Mouse (Mus musculus) heart, adult 11 months (tissue): ENCODE results near the gene Tbc1d10a.

Experiments
- DNase-seq: peaks from one replicate; pipeline ENCODE4 v3.0.0; 2022

Tbc1d10a gene

GRCm38 (mm10) chr11:4216248-4217000, 29.8 kb downstream of the Tbc1d10a start:
- peak; percentile 99 for DNase-seq

GRCm38 (mm10) chr11:4217914-4218629, 31.5 kb downstream of the Tbc1d10a start, which contains the start of gene Castor1:
Castor1 (plus strand) TSS chr11:4218225.
- peak; percentile 100 for DNase-seq

GRCm38 (mm10) chr11:4218637-4219036, 32.0 kb downstream of the Tbc1d10a start:
- DNase-seq: no peak

DNA sequence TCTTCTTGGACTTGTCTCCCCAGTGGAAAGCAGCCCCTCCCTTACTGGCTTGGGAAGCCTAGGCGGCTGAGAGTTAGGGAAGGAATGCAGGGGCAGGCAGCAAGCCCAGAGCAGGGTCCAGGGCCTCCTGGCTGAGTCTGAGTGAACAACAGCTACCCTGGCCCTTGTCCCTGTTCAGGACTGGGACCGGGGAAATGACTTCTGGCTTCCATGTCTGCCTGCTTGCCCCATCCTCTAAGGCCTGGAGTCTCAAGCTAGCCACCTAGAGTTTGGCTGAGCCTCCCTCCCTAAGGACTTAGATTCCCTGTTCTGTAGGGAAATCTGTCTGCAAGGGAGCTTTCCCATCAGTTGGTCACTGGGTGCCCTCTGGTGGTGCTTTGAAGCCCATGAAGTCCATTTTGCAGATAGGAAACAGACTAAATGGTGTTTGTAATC, 32.7 kb downstream of the Tbc1d10a start:
- peak; percentile 99 for DNase-seq

DNA sequence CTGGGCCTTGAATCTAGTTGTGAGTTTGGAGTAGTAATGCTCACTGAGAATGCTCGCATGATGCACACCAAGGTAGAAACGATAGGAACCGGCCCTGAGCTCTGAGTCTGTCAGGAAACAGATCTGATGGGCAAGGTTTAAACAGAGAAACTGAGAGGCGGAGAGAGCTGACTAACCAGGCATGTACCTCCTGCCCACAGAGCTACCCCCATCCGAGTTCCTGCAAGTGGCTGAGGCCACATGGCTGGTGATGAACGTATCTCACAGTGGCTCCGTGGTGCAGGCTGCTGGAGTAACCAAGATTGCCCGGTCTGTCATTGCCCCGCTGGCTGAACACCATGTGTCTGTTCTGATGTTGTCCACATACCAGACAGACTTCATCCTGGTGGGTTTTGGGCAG, 33.3 kb downstream of the Tbc1d10a start:
- DNase-seq: no peak

DNA sequence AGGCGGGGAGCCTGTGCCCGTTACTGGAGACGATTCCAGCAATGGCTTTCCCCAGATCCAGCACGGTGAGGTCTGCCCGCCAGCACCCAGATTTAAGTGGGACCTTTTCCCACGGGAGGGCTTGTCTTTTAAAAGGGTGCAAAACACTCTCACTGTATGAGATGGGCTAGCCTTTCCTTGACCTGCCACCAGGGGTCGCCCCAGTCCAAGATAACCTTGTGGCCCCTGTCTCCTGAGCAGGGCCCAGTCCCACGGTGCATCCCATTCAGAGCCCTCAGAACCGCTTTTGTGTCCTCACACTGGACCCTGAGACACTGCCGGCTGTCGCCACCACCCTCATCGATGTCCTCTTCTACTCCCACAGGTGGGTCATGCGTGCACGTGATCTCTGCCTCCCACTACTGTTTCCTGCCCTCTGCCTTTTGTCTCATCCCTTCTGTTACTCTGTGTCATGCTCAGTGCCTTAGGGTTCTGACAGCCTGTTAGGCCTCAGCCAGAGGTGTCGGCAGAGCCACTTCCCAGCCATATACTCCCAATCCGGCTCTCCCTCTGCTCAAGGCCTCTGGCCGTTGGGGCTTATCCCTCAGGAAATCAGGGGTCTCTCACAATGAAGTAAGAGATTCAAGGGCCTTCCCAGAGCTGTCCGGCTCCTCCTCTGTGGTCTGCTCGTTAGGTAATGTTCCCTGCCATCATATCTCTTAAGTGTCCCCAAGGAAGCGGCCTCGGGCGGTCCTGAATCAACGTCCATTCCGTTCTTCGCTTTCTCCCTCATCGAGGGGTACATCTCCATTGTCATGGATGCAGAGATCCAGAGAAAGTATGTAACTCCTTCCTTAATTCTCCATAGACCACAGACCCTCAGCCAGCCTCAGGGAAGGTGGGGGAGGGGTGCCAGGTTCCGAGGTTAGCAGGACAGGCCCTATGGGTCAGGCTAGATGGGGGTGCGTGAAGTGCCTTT, 34.1 kb downstream of the Tbc1d10a start:
- peak; percentile 97 for DNase-seq

DNA sequence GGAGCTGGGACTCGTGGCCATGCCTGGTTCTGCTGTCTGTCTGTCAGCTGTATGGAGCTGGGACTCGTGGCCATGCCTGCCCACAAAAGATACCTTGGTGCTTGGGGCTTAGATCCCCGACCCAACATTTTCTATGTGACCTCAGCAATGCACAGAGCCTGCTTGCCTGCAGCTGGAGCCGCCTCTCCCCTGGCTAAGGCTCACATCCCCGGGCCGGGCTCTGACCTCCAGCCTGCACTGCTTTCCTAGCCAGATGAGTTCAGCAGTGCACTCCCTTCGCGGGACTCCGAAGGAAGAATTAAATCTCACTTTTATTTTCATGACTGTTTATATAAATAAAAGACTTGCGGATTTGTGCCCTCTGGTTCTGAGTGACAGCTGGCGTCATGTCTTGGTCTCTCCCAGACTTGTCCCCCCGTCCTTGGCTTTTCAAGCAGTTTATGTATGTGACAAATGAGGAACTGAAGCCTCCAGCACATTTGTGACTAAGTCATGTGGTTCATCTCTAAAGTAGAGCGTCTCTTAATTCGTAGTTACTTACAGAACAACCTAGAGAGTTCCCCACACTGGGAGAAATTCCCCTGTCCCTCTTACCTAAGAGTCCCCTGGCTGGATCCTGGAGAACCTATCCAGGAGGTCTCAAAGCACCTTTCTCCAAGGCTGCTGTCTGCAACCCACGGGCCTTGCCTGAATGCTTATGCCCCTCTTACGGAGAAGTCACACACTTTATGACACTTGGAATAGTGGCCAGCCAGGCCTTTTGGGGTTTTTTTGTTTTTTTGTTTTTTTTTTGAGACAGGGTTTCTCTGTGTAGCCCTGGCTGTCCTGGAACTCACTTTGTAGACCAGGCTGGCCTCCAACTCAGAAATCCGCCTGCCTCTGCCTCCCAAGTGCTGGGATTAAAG, 35.7 kb downstream of the Tbc1d10a start:
- peak; percentile 90 for DNase-seq

DNA sequence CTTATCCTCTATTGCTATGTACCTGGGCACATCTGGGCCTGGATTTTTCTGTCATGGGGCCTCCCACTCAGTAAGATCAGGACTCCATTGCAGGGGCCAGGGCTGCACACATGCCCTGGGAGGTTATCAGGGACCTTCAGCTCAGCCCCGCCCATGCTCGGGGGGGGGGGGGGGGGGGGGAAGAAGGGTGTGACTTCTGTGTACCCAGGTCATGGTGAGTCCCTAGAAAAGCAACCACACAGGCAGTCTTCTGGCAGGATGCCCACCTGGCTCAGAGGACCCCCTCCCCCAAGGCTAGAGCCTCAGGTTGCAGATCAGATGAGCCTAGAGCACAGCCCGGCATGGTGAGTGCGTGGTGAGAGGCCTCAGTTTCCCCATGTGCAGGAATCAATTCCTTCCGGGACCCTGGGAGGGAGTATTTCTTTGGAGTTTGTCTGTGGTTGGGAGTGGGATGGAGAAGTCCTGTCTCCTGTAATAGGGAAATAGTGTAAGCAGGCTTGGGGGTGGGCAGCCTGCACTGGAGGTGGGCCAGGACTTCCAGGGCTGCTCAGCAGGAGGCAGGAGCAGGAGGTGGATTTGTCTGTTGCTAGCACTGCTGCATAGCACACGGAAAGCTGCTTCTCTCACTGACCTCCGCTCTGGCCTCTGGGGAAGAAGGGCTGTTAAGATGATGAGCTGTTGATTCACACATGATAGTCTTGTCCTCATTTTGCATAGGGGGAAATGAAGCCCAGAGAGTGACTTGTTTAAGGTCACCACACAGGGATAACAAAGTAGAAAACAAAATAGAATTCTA, 37.0 kb downstream of the Tbc1d10a start:
- peak; percentile 92 for DNase-seq

DNA sequence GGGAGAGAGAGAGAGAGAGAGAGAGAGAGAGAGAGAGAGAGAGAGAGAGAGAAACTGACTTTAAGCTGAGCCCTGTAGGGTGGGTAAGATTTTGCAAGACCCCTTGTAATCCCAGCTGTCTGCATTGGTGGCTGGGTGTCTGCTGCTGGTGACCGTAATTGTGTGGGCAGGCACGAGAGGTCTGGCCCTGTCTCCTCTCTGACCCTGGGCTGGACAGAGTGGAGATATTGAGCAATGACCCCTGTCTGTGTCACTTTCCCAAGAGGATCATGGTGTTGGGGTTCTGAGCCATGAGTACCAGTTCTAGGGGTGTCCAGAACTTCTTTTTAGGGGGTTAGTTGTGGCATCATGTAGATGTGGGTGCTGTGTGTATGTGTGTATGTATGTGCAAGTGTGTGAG, 37.6 kb downstream of the Tbc1d10a start:
- no peak for DNase-seq

DNA sequence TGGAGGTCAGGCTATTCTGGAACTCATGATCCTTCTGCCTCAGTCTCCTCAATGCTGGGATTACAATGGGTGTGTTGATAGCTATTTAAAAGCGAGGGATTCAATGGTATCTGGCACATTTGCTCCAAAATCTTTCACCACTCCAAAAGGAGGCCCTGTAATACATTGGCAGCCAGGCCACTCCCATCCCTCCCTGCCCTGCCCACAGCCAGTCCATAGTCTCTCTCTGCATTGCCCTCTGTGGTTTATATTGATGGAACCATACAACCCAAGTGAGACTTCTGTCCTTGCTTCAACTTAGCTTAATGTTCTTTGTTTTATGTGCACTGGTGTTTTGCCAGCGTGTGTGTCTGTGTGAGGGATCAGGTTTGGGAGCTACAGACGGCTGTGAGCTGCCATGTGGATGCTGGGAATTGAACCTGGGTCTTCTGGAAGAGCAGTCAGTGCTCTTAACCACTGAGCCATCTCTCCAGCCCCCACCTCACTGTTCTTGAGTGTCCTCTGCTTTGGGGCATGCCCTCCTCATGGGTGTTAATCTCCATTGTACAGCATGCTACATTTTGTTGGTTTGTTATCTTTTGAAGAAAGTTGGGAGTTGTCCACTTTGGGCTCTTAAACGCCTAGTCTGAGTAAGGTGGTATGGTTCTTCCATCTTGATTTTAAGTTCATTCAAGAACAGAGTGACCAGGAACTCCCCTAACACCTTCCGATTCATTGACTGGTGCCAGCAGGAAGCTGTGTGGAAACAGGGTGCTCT, 40.2 kb downstream of the Tbc1d10a start:
- DNase-seq: no peak

DNA sequence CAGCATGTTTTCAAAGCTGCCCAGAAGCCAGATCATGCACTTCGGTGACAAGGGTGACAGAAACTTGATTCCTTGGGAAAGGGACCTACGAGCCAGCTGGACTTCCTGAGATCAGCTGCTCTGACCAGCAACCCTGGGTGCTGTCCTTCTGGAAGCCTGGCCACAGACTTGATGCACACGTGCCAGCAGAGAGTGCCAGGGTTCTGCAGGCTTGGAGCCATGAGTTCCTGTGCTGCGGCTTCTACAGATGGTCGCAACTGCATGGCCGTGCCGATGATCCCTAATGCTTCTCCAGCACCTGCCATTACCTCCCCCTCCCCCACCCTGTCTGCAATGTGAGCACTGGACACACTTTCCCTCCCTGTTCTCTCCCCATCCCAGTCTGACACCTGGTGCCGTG, 41.9 kb downstream of the Tbc1d10a start:
- peak; percentile 95 for DNase-seq

- DNase-seq: no peak
Measured at GRCm38 (mm10) chr11:4229841-4230240, 43.3 kb downstream of the Tbc1d10a start.

DNA sequence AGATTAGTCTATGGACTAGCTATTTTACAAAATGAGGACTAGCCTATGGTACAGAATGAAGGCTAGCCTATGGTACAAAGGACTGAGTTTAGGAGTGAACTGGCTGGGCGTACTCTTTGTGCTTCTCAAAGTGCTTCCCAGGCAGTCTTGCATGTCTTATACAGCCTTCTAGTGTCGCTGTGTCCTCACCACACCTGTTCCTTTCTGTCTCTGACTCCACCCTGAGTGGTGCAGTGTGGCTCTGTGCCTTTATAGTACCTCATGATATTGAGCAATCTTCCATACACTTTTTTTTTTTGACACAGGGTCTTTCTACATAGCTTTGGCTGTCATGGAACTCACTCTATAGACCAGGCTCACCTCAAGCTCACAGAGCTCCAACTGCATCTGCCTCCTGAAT, 44.8 kb downstream of the Tbc1d10a start:
- DNase-seq: no peak

DNA sequence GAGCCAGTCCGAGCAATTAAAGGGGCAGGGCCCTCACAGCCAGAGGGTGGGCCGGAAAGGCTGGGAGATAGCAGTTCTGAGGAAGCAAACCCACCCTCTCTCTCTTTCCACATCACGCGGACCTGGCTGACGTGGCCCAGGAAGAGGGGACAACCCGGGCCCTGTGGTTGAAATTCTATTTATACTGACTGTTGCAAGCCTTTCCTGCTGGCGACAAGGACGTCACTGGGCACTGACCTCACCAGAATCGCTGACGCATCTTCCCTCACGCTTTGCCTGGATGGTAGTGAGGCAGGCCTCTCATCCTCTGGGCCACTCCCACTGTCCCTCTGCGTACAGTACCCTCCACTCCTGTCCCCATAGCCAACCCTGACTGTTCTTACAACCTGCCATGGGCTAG, 46.1 kb downstream of the Tbc1d10a start:
- DNase-seq: peak; percentile 96

DNA sequence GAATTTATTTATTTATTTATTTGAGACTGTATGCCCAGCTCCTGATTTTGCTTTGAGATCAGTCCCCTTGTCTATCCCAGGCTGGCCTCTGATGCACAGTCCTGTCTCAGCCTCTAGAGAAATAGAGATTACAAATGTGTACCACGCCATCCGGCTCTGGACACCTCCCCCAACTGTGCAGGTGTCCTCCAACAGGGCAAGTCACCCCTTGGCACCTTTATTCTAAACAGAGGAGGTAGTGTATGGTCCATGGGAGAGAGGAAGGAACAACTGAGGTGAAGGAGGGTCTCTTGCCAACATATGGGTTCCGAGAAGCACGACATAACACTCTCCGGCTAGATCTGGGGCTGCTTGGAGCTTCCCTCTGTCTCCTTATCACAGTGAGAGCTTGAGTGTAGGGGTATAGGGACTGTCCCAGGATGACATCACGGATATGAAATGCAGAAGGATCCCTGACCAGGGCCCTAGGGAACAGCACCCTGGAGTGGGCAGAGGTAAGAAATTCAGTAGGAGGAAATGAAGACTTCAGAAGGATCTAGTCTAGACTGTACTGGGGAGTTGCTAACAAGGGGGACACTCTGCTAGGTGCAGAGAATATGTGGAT, 48.6 kb downstream of the Tbc1d10a start:
- DNase-seq: peak; percentile 82

DNA sequence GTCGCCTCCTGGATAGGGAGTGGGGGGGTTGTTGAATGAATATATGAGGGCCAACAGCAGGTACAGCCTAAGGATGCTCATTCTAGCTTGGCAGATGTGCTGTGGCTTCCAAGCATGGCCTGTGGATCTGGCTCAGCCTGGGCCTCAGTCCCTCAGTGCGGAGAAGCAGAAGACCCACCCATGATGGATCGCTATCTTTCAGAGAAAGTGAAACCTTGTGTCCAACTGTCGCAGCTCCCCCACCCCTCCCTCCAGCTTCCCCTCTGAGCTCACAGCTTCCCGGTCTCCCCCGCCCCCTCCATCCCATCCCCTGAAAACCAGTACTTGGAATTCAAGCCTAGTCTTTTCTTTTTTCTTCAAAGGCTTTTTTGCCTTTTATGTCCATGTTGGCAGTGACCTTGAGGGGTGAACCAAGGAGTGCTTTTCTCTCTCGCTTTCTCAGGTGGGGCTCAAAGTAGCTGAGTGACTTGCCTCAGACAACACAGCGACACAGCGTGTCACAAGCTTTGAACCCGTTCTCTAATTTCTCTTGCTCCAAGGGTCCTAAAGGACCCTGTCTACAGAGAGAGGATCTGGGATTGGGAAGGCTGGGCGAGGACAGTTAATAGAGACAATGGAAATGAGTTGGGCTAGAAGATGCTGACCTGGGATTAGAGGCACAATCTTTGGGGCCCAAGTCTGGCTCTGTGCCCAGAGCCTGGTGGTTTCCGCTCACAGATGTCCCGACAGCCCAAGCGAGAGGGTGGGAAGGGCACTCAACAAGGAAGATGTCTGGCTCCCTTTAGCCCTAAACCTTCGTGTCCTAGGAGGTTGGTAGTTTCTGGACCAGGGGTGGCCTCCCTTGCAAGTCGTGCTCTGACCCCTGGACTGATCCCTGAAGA, 49.3 kb downstream of the Tbc1d10a start, which contains the start of gene Osm:
Gene Osm, plus strand, starts transcription at position 756 of the 881 bp plus-strand sequence.
- peak; percentile 96 for DNase-seq

DNA sequence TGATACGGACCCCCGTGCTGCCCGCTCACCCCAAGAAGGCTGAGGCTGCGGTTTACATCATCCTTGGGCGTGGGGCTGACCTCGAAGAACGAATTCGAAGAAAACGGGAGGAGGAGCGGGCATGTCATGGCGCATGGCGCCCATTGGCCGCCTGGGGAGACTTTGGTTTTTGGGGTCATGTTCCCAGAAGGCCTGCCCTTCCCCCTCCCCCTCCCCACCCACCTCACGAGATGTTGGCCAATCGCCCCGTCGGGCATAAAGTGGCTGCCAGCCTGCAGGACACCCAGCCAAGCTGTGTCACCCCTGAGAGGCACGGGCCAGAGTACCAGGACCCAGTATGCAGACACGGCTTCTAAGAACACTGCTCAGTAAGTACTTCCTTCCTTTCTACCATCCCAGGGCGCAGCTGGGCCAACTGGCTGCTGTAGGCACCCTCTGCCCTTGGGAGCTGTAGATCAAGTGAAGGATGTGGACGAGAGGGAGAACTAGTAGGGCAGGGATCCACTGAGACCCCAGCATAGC, 50.0 kb downstream of the Tbc1d10a start:
- peak; percentile 93 for DNase-seq

DNA sequence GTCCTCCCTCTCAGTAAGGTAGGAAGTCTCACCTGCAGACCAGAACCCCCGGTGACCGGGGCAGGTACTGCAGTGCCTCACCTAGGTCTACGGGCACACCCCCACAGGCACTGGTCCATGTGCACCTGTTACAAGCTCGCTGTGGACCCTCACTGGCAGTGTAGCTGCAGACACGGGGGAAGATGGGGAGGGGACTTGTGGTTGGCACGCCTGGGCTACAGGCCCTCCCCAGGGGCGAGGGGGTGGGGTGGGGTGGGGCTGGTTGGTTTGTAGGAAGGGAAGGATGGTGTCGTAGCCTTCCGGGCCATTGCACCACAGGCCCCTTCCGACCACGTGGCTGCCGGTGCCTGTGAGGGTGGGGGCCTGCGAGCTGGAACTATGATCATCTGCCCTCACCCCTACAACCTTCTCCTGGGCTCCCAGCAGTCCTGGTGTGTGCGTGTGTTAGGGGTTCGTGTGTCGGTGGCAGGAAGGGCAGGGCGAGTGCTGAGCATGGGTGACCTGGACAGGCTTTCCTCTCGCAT, 50.9 kb downstream of the Tbc1d10a start:
- DNase-seq: peak; percentile 92
